Mouse (Mus musculus): ENCODE results near the gene Cgrrf1.

GRCm38 (mm10) chr14:46880935-46881334 lies 49.0 kb downstream of the Cgrrf1 start:
- TF ChIP-seq POLR2A (IDR thresholded peaks at IDR 0.05; ENCODE audit: borderline replicate concordance, extremely low read depth, low read depth, low read length), result no peak
- peak; percentile 95 for TF ChIP-seq CTCF (IDR thresholded peaks at IDR 0.05; ENCODE audit: insufficient read depth, low read length)

Data from lung, adult 2 months (tissue).